Mouse (Mus musculus) kidney, adult 18-20 months (tissue): ENCODE data around the gene Phrf1.

Source experiments
- DNase-seq: peaks from one replicate; pipeline ENCODE4 v3.0.0; 2021

Gene Phrf1

GRCm38 (mm10) chr7:141261480-141261879, 32.9 kb downstream of the Phrf1 start:
- no peak for DNase-seq

DNA sequence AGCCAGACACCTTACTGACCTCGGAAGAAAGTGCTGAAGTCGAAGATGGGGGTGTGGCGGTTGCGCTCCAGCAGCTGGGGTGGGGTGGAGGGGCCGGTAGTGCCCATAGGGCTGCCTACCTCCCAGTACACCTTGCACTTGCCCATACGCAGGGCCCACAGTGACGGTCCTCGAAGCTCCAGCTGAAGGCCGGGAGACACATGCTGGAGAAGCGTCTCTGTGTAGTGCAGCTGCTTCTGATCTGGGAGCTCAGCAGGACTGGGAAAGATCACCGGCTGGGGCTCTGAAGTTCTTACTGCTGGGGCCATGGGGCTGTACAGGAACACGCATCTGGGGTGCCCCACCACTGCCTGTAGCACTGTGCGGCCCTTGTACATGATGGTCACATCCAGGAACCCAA, 35.1 kb downstream of the Phrf1 start:
- no peak for DNase-seq

GRCm38 (mm10) chr7:141264041-141264700, 35.6 kb downstream of the Phrf1 start:
- no peak for DNase-seq

DNA sequence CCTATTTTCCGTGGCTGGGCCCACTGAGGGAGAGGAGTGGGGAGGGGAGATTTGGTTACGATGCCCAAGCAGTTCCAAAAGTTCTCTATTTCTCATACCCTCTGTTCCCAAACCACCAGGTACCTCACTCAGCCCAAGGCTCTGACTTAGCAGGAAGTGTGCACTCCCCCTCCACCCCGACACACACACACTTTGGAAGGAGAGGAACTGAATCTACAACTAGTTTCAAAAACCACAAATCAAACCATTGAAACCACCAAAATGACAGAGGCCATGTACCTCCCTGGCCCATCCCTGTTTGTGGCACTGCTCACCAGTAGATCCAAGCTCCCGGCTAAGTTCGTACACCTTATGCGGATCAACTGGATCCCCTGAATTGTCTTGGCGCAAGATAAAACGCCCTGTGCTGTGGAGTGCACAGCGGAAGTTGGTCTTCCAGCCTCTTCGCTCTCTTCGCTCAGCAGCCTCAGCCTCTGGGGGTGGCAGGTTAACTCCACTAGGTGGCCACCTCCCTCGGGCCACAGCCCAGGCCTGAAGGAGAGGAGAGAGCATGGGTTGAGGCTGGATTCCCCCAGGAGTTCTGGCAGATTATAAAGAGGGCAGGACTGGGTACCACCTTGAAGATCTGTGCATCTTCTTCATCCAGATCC, 36.3 kb downstream of the Phrf1 start:
- DNase-seq, result peak; percentile 37

DNA sequence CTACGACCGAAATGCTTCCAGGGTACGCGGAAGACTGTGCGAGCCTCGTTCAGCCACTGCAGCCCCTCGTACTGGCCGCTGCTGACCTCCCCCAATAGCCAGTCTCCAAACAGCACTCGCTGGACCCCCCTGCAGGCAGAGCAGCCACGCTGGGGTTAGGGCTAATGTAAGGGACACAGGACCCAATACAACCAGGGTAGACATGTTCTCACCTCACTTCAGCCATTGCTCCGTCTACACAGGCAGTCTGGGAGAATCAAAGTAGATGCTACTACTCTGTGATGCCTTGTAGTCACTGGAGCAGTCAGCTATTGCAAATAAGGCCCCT, 36.8 kb downstream of the Phrf1 start:
- DNase-seq, result no peak

- peak; percentile 75 for DNase-seq
Observed at GRCm38 (mm10) chr7:141265739-141266561, 37.4 kb downstream of the Phrf1 start, which contains the start of gene Irf7. Irf7 (minus strand) TSS chr7:141266481.

DNA sequence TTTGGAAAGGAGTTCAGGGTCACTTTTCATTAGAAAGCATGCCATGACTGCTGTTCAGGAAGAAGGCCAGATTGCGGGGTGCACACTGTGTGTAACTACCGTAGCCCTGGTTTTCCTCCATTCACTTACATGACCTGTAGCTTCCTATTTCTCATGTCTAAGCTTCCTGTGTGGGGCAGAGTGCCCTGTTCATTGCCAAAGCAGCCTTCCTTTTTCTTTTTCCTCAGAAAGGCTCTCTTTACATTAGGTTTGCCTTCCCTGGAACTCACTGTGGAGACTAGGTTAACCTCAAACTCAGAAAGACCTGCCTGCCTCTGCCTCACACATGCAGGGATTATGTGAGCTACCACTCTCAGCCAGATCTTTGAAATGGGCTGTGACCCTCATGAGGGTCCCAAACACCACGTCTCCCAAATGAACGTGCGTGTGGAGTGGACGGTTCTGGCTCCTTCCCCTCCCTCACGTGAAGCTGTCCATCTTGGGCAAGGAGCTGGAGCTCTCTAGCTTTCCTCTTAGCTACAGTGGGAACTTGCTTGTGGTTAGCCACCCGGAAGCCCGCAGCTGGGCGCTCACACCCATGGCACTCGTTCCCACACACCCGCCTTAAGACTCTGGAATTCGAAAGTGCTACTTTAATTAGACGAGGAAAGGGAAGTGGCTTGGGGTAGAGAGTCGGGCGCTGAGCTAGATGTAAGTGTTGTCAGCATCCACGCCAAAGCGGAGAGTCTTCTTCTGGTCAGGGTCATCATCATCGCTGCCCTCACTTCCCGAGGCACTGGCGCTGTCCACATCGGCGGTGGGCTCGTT, 40.1 kb downstream of the Phrf1 start:
- no peak for DNase-seq

DNA sequence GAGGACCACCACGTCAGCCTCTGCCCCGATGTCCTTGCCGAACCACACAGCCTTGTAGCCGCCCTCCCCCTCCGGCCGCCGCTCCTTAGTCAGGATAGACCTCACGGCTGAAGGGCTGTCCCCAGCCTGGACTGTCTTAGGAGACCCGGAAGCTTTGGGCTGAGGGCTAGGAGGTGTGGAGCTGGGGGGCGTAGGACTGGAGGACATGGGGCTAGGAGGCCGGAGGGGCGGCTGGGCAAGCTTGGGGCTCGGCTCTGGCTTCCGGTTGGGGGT, 40.6 kb downstream of the Phrf1 start:
- no peak for DNase-seq

GRCm38 (mm10) chr7:141270631-141271030, 42.0 kb downstream of the Phrf1 start:
- no peak for DNase-seq

DNA sequence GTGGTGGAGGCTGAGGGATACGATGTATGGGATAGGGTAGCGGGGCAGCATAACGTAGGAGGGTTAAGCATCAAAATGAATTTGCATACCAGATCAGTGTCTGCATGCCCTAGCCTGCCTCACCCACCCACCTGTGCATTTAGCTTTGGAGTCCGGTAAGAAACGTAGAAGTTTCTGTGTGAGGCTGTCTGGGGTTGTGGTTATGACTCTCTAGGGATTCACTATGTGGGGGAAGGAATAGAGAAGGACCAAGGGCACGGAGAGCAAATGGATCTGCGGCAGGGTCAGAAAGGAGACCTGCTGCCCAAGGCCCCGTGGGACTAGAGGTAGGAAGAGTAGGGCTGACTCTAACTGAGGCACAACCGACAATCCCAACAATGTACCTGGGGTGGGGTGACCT, 46.8 kb downstream of the Phrf1 start:
- DNase-seq, result no peak

GRCm38 (mm10) chr7:141276546-141276945, 48.0 kb downstream of the Phrf1 start, which contains the start of gene Cdhr5:
Cdhr5 (minus strand) TSS chr7:141276786.
- DNase-seq, result peak; percentile 81

DNA sequence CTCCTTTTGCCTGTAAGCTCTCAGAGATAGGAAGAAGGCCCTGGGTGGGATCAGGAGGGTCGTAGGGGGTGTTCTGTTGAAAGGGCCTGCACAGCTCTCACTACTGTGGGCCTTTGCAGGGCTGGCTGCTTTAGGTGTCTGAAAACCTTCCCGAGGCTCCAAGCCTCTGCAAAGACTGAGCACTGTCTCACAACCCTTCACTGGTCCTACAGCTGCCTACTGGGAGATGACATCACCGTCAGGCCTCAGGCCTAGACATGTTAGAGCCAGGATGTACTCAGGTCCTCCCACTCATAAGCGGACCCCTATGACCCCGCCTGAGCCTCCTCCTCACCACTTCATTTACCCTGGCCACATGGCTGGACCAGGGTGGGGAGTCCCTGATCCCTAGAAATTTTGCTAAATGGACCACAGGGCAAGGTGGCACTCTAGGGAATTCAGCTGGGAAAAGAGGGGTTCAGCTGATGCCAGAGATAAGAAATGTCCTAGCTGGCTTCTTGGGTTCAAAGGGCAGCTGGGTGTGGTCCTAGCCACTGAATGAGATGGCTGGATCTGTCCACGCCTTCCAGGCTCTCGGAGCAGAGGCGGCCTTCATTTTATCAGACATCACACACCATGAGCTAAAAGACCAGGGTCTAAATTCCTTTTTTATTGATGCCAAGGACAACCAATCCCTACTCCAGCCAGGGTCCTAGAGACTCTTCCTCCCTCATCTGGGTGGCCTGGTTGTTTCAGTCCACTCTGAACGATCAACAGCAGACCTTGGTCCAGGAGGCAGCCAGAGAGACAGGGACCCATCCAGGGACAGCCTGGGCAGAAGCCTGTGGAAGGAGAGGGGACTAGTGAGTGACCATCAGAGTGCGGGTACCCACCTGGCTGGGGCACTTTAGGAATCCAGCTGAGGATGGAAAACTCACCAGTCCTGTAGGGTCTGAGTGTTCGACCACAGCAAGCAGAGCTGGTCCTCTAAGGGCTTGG, 49.4 kb downstream of the Phrf1 start:
- no peak for DNase-seq

DNA sequence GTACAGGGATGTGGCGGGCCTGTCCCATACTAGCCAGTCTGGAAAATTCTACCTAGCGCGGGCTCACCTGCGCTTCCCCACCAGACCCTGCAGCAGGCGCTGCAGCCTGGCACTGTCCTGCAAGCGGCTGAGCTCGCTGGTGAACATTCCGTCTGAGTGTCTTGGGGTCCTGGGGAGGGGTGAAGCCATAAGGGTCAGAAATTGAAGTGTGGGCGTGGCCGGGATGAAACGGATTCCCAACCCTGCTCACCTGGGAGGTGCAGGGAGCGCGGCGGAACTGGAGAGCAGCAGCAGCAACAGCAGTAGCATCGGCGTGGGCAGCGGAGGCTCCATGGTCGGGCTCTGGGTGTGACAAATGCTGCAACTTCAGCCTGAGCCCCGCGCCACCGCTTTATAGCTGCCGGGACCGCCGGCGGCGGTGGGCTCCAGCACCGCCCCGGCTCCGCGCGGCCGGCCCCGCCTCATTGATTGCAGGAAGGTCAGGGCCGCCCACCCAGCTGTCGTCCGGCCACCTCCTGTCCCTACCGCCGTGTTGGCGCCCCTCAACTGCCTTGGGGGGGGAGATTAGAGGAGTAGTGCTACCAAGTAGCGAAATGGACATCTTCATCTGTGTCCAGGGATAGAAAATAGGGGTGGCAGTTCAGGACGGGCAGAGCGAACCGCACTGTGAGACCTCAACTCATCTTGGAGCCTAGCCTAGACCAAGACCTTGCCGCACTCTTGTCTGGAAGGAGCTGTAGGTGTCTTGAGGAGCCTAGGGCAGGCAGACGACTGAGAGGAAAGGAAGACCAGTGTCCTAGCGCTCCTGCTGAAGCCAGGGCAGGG, 50.4 kb downstream of the Phrf1 start, which contains the start of gene Sct:
Gene Sct (minus strand): TSS at position 368 of the 825 bp plus-strand sequence.
- DNase-seq, result peak; percentile 54

GRCm38 (mm10) chr7:141281442-141281841, 52.9 kb downstream of the Phrf1 start:
- no peak for DNase-seq

GRCm38 (mm10) chr7:141282756-141283155, 54.2 kb downstream of the Phrf1 start:
- DNase-seq, result no peak

GRCm38 (mm10) chr7:141288042-141288441, 59.5 kb downstream of the Phrf1 start:
- no peak for DNase-seq

DNA sequence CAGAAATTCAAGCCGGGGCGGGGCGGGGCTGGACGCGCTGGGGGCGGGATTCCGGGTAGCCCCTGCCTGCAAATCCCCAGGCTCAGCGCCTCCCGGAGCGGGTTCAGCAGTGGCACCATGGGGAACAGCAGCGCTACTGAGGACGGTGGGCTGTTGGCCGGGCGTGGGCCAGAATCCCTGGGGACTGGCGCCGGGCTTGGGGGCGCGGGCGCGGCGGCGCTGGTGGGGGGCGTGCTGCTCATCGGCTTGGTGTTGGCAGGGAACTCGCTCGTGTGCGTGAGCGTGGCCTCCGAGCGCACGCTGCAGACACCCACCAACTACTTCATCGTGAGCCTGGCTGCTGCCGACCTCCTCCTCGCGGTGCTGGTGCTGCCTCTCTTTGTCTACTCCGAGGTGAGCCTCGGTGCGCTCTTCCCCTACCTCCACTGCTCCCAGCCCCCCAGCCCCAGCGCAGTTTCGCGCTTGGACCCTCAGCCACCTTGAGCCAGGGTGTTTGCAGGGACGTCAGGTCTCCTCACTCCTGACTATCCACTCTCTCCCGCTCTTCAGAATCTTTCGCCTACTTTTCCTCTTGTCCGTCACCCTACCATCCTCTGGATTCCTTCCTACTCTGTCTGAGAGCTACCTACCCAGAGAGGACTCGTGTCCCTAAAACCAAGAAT, 63.5 kb downstream of the Phrf1 start, which contains the start of gene Drd4:
Gene Drd4 (plus strand): TSS at position 86 of the 662 bp plus-strand sequence.
- no peak for DNase-seq

DNA sequence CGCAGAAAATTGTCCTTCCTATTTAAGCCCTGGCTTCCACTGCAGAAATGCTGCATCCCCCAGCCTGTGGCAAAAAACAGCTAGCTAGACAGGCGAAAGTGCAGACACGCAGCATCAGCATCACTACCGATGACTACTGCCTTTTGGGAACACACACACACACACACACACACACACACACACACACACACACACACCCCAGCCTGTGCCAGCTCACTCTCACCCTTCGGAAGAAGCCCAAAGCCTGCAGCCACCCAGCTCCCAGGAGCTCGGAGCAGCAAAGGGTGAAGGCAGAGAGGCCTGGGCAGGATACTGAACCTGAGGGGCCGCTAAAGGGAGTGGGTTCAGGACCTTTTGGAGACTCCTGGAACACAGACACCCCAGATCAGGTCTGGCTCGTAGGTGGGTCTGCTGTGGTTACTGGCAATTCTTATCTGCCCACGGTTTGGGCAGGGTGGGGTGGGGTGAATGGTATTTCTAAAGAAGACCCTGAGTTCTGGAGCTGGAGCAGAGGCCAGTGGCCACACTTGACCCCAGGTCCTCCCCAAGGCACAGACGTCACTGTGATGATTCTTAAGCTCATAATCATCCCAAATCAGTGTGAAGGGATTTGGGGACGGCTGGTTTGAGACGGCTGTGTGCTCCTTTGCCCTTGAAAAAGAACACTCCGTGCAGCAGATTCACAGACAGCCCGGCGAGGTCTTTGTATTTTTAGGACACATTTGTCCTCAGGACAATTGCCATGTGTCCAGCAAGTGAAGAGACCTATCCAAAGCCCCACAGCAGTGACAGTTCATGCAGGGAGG, 64.2 kb downstream of the Phrf1 start:
- DNase-seq, result no peak

- no peak for DNase-seq
Observed at GRCm38 (mm10) chr7:141293852-141294471, 65.4 kb downstream of the Phrf1 start.
